Mouse (Mus musculus): Measurements from ENCODE around the gene Acp4. TPM values are rescaled to one million over a fixed set of nuclear protein-coding genes. Genes with fewer than 3 reads are reported as not detected.
"Not testable (repeated sequence)": the region's sequence is repeated elsewhere in the genome, so short reads cannot be mapped to it uniquely, and the experiment has no call there.

Gene Acp4
- polyA plus RNA-seq, 1 experiment: not detected

- TF ChIP-seq CTCF (IDR thresholded peaks at IDR 0.05; ENCODE audit: extremely low read depth, insufficient read depth, low read length) (no peak), POLR2A (IDR thresholded peaks at IDR 0.05; ENCODE audit: extremely low read depth, insufficient read depth, low read length) (no peak)
- H3K4me3 ChIP-seq (ENCODE audit: insufficient read depth, low read length): no peak overlapping the region
- H3K27ac ChIP-seq (ENCODE audit: insufficient read depth, low read length): no peak overlapping the region
- H3K4me1 ChIP-seq (ENCODE audit: control insufficient read depth, insufficient read depth, low read length): no peaks in the 10 kb centered on the region
Observed at GRCm38 (mm10) chr7:44269397-44269796, 12.2 kb upstream of the Acp4 start.

GRCm38 (mm10) chr7:44268117-44268516 lies 10.9 kb upstream of the Acp4 start:
- no peak overlapping the region for H3K4me3 ChIP-seq (ENCODE audit: insufficient read depth, low read length)
- H3K4me1 ChIP-seq (ENCODE audit: control insufficient read depth, insufficient read depth, low read length): no peaks in the 10 kb centered on the region
- TF ChIP-seq CTCF (IDR thresholded peaks at IDR 0.05; ENCODE audit: extremely low read depth, insufficient read depth, low read length) (no peak), POLR2A (IDR thresholded peaks at IDR 0.05; ENCODE audit: extremely low read depth, insufficient read depth, low read length) (no peak)
- no peak overlapping the region for H3K27ac ChIP-seq (ENCODE audit: insufficient read depth, low read length)

GRCm38 (mm10) chr7:44262791-44263643 lies 5.8 kb upstream of the Acp4 start:
- TF ChIP-seq POLR2A (IDR thresholded peaks at IDR 0.05; ENCODE audit: extremely low read depth, insufficient read depth, low read length) (no peak), CTCF (IDR thresholded peaks at IDR 0.05; ENCODE audit: extremely low read depth, insufficient read depth, low read length) (peak; percentile 97)
- H3K4me1 ChIP-seq (ENCODE audit: control insufficient read depth, insufficient read depth, low read length): no peaks in the 10 kb centered on the region
- peak overlapping the region; percentile 20 for H3K4me3 ChIP-seq (ENCODE audit: insufficient read depth, low read length)
- no peak overlapping the region for H3K27ac ChIP-seq (ENCODE audit: insufficient read depth, low read length)

GRCm38 (mm10) chr7:44261147-44261546 lies 4.0 kb upstream of the Acp4 start, which contains the start of gene Gm15517:
TSS of gene Gm15517 (plus strand) at chr7:44261447.
- H3K4me1 ChIP-seq (ENCODE audit: control insufficient read depth, insufficient read depth, low read length): no peaks in the 10 kb centered on the region
- H3K4me3 ChIP-seq (ENCODE audit: insufficient read depth, low read length): no peak within 1 kb of the TSS
- H3K27ac ChIP-seq (ENCODE audit: insufficient read depth, low read length): no peak within 1 kb of the TSS
- TF ChIP-seq POLR2A (IDR thresholded peaks at IDR 0.05; ENCODE audit: extremely low read depth, insufficient read depth, low read length) (no peak), CTCF (IDR thresholded peaks at IDR 0.05; ENCODE audit: extremely low read depth, insufficient read depth, low read length) (no peak)

- no peak for TF ChIP-seq POLR2A (IDR thresholded peaks at IDR 0.05; ENCODE audit: extremely low read depth, insufficient read depth, low read length)
- no peak for TF ChIP-seq CTCF (IDR thresholded peaks at IDR 0.05; ENCODE audit: extremely low read depth, insufficient read depth, low read length)
- Histone ChIP-seq H3K4me3 (ENCODE audit: insufficient read depth, low read length) (no peak overlapping the region), H3K4me1 (ENCODE audit: control insufficient read depth, insufficient read depth, low read length) (no peaks in the 10 kb centered on the region), H3K27ac (ENCODE audit: insufficient read depth, low read length) (no peak overlapping the region)
Observed at GRCm38 (mm10) chr7:44260410-44260809, 3.2 kb upstream of the Acp4 start.

- H3K4me1 ChIP-seq (ENCODE audit: control insufficient read depth, insufficient read depth, low read length): no peaks in the 10 kb centered on the region
- no peak overlapping the region for H3K4me3 ChIP-seq (ENCODE audit: insufficient read depth, low read length)
- no peak overlapping the region for H3K27ac ChIP-seq (ENCODE audit: insufficient read depth, low read length)
- TF ChIP-seq POLR2A (IDR thresholded peaks at IDR 0.05; ENCODE audit: extremely low read depth, insufficient read depth, low read length) (no peak), CTCF (IDR thresholded peaks at IDR 0.05; ENCODE audit: extremely low read depth, insufficient read depth, low read length) (no peak)
Observed at GRCm38 (mm10) chr7:44254930-44255329, 2.2 kb downstream of the Acp4 start.

GRCm38 (mm10) chr7:44253023-44253616 lies 4.1 kb downstream of the Acp4 start:
- no peak overlapping the region for H3K27ac ChIP-seq (ENCODE audit: insufficient read depth, low read length)
- H3K4me1 ChIP-seq (ENCODE audit: control insufficient read depth, insufficient read depth, low read length): no peaks in the 10 kb centered on the region
- no peak overlapping the region for H3K4me3 ChIP-seq (ENCODE audit: insufficient read depth, low read length)
- TF ChIP-seq CTCF (IDR thresholded peaks at IDR 0.05; ENCODE audit: extremely low read depth, insufficient read depth, low read length) (no peak), POLR2A (IDR thresholded peaks at IDR 0.05; ENCODE audit: extremely low read depth, insufficient read depth, low read length) (no peak)

- not testable (repeated sequence) for H3K4me1 ChIP-seq (ENCODE audit: control insufficient read depth, insufficient read depth, low read length); H3K4me3 ChIP-seq (ENCODE audit: insufficient read depth, low read length); H3K27ac ChIP-seq (ENCODE audit: insufficient read depth, low read length)
Observed at GRCm38 (mm10) chr7:44250732-44251275, 6.4 kb downstream of the Acp4 start.

GRCm38 (mm10) chr7:44249248-44249647 lies 7.9 kb downstream of the Acp4 start:
- Histone ChIP-seq H3K27ac (ENCODE audit: insufficient read depth, low read length) (no peak overlapping the region), H3K4me3 (ENCODE audit: insufficient read depth, low read length) (no peak overlapping the region), H3K4me1 (ENCODE audit: control insufficient read depth, insufficient read depth, low read length) (peaks cover 3% of the 10 kb centered on the region; the same call in 1 of the 2 replicates)
- no peak for TF ChIP-seq CTCF (IDR thresholded peaks at IDR 0.05; ENCODE audit: extremely low read depth, insufficient read depth, low read length)
- TF ChIP-seq POLR2A (IDR thresholded peaks at IDR 0.05; ENCODE audit: extremely low read depth, insufficient read depth, low read length): no peak

- Histone ChIP-seq H3K27ac (ENCODE audit: insufficient read depth, low read length) (no peak overlapping the region), H3K4me3 (ENCODE audit: insufficient read depth, low read length) (no peak overlapping the region), H3K4me1 (ENCODE audit: control insufficient read depth, insufficient read depth, low read length) (peaks cover 3% of the 10 kb centered on the region; the same call in 1 of the 2 replicates)
- no peak for TF ChIP-seq CTCF (IDR thresholded peaks at IDR 0.05; ENCODE audit: extremely low read depth, insufficient read depth, low read length)
- TF ChIP-seq POLR2A (IDR thresholded peaks at IDR 0.05; ENCODE audit: extremely low read depth, insufficient read depth, low read length): no peak
Observed at GRCm38 (mm10) chr7:44247971-44248370, 9.2 kb downstream of the Acp4 start.

All from cortical plate, adult 2 months (tissue).